Mouse (Mus musculus): ENCODE data around the gene Slc29a3.
A peak's percentile ranks its signal among the peaks of the same experiment; 100 is the strongest.
"Not testable (repeated sequence)": the region's sequence is repeated elsewhere in the genome, so short reads cannot be mapped to it uniquely, and the experiment has no call there.

Gene Slc29a3

GRCm38 (mm10) chr10:60723345-60723744 is 29.2 kb downstream of the Slc29a3 start:
- no peak for DNase-seq

- DNase-seq: no peak
Measured at GRCm38 (mm10) chr10:60721640-60722039, 31.0 kb downstream of the Slc29a3 start.

- DNase-seq: no peak
Measured at GRCm38 (mm10) chr10:60720461-60720860, 32.1 kb downstream of the Slc29a3 start.

- DNase-seq: no peak
Measured at GRCm38 (mm10) chr10:60718491-60718890, 34.1 kb downstream of the Slc29a3 start.

- no peak for DNase-seq
Measured at GRCm38 (mm10) chr10:60716449-60716848, 36.1 kb downstream of the Slc29a3 start.

- DNase-seq: not testable (repeated sequence)
Measured at GRCm38 (mm10) chr10:60712299-60712698, 40.3 kb downstream of the Slc29a3 start.

- no peak for DNase-seq
Measured at GRCm38 (mm10) chr10:60708837-60709236, 43.8 kb downstream of the Slc29a3 start.

- DNase-seq: no peak
Measured at GRCm38 (mm10) chr10:60706268-60706667, 46.3 kb downstream of the Slc29a3 start.

- DNase-seq: no peak
Measured at GRCm38 (mm10) chr10:60705134-60705533, 47.5 kb downstream of the Slc29a3 start.

- no peak for DNase-seq
Measured at GRCm38 (mm10) chr10:60697775-60698174, 54.8 kb downstream of the Slc29a3 start.

- DNase-seq: peak; percentile 55 to 57
Measured at GRCm38 (mm10) chr10:60696975-60697374, 55.6 kb downstream of the Slc29a3 start.

- DNase-seq: no peak
Measured at GRCm38 (mm10) chr10:60696390-60696789, 56.2 kb downstream of the Slc29a3 start, which contains the start of gene Cdh23. Cdh23 (minus strand) TSS chr10:60696490.

- DNase-seq: no peak
Measured at GRCm38 (mm10) chr10:60691671-60692390, 60.8 kb downstream of the Slc29a3 start.

- no peak for DNase-seq
Measured at GRCm38 (mm10) chr10:60690960-60691359, 61.6 kb downstream of the Slc29a3 start.

GRCm38 (mm10) chr10:60689396-60689795 is 63.2 kb downstream of the Slc29a3 start:
- DNase-seq: no peak

- DNase-seq: peak; percentile 54 to 66
Measured at GRCm38 (mm10) chr10:60687011-60687776, 65.4 kb downstream of the Slc29a3 start.

GRCm38 (mm10) chr10:60686641-60686975 is 66.0 kb downstream of the Slc29a3 start:
- DNase-seq: peak in 1 of 2 experiments; percentile 9

GRCm38 (mm10) chr10:60685764-60686640 is 66.6 kb downstream of the Slc29a3 start:
- DNase-seq: no peak

GRCm38 (mm10) chr10:60678926-60679325 is 73.7 kb downstream of the Slc29a3 start:
- no peak for DNase-seq

- no peak for DNase-seq
Measured at GRCm38 (mm10) chr10:60677319-60677718, 75.3 kb downstream of the Slc29a3 start.

- DNase-seq: no peak
Measured at GRCm38 (mm10) chr10:60670166-60670565, 82.4 kb downstream of the Slc29a3 start.

- no peak for DNase-seq
Measured at GRCm38 (mm10) chr10:60668591-60668990, 84.0 kb downstream of the Slc29a3 start.
